Mouse (Mus musculus) left cerebral cortex, adult 8-10 months (tissue): ENCODE measurements around the gene Atg10. TPM values are rescaled to one million over a fixed set of nuclear protein-coding genes. Genes with fewer than 3 reads are reported as not detected.
A peak's percentile ranks its signal among the peaks of the same experiment; 100 is the strongest.

ENCODE experiments used
- DNase-seq, 2 experiments: peaks; one replicate each; pipeline ENCODE4 v3.0.0; 2022; ENCODE audit warnings: low spot score in 2 of 2
- total RNA-seq, 4 experiments: library from RNA; stranded (reverse); gene quantifications; 2 replicates each; pipeline ENCODE4 v1.2.4; 2022

Gene Atg10
- total RNA-seq, 4 experiments from 2014 or later = 19.2 to 21.1 (median 19.9) TPM

DNA sequence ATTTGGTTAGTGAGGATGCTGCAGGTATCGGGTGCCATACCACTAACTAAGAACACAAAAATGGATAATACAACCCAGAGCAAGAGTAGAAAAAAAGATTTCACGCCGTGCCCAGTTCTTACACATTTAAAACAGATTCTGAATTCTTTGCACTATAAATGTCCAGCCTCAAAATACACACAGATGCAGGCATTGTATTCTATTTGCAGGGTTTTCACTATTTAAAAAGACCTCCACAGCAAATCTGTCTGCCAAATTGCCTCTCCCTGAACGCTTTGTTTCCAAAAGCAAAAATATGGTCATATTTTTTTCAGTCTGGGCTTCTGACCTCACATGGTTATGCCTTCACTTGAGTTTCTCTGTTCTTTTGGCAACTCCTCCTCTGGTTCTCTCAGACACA is 328.9 kb downstream of the Atg10 start:
- DNase-seq = no peak

GRCm38 (mm10) chr13:90890111-90890510 is 333.7 kb downstream of the Atg10 start:
- DNase-seq = no peak

DNA sequence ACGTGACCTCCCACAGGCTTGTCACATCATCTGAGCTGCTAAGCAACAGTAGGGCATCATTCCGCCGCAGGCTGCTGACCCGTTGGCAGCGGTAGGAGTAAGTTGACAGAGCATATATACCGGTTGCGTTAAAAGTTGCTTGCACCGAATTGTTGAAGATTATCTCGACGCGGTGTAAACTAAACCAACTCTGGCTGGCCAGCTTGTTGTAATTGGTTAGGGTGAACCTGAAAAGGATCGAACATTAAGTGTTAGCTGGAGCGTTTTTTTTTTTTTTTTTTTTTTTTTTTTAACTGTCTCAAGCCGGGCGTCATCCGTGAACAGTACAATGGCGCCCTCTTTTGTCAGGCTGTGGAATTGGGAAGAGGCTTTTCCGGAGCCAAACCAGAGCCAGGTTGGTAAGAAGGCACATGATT is 337.2 kb downstream of the Atg10 start:
- peak in 1 of 2 experiments; percentile 57 for DNase-seq

DNA sequence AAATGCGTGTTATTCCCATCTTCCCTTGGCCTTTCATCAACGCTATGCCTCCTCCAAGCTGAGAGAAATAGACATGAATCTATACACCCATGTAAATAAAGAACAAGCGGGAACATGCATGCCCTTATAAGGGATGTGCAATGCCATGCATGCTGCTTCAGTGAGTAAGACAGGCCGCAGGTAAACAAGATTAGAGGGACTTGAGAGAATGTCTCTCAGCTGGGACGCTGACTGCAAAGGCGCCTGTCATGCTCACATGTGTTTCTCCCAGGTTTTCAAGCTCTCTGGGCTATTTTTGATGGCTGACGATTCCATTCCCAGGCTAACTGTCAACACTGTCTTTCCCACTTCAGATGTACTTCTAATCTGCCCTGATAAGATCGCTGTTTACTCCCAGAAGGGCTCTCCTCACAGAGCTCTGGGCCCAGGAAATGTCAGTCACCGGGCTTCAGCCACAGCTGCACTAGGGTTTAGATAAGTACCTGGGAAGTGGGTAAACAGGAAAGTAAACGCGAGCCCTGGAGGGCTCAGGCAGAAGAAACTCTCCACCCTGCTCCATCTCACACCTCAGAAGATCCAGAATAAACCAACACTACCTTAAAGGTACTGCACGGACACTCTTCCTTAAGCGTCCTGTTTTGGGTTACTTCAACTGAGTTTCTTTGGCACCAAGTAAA is 337.8 kb downstream of the Atg10 start:
- no peak for DNase-seq

Other genes starting within 250 kb of the Atg10 start
- gene Ssbp2, start 236.3 kb upstream of the Atg10 start, total RNA-seq = 100 to 1,000 TPM; 145 to 156 (median 149) TPM